Mouse (Mus musculus) brain, embryonic 14.5 days (tissue): ENCODE data around the gene Abhd6.

Experiments
- CTCF ChIP-seq: fragments of 200-500 bp; IDR thresholded peaks from 2 replicates; pipeline ENCODE4 v1.5.1; 2012; ENCODE audit warnings: inconsistent platforms, mild to moderate bottlenecking, moderate library complexity, borderline replicate concordance; ENCODE audit not compliant: insufficient read depth, insufficient read length; ENCODE audit errors: extremely low read depth
- POLR2A ChIP-seq: fragments of 200-500 bp; IDR thresholded peaks from 2 replicates; pipeline ENCODE4 v1.6.1; 2012; ENCODE audit warnings: mild to moderate bottlenecking, inconsistent platforms, borderline replicate concordance; ENCODE audit not compliant: poor library complexity, insufficient read depth, insufficient read length, severe bottlenecking; ENCODE audit errors: extremely low read depth

- no peak for TF ChIP-seq CTCF
- no peak for TF ChIP-seq POLR2A
Observed at GRCm38 (mm10) chr14:8034561-8034960, 31.9 kb downstream of the Abhd6 start.
